Mouse (Mus musculus) bone marrow, adult 2 months (tissue): ENCODE results near the gene 1700025C18Rik. TPM values are rescaled to one million over a fixed set of nuclear protein-coding genes. Genes with fewer than 3 reads are reported as not detected.

Source experiments
- H3K27ac ChIP-seq: fragments of 200-500 bp; 2 replicates; pipeline ENCODE4 v1.5.1; 2012; ENCODE audit warnings: low read depth, mild to moderate bottlenecking, control low read depth, inconsistent platforms, low read length; ENCODE audit not compliant: control insufficient read depth, poor library complexity, insufficient read depth
- H3K4me1 ChIP-seq: fragments of 200-500 bp; 2 replicates; pipeline ENCODE4 v1.6.1; 2011; ENCODE audit warnings: low read length; ENCODE audit not compliant: control insufficient read depth, insufficient read depth
- H3K4me3 ChIP-seq: fragments of 200-500 bp; replicated peaks from 2 replicates; pipeline ENCODE3; 2011; ENCODE audit warnings: mild to moderate bottlenecking, low read depth, low read length, control low read depth; ENCODE audit not compliant: control insufficient read depth
- CTCF ChIP-seq: fragments of 200-500 bp; IDR thresholded peaks from 2 replicates; pipeline ENCODE4 v1.5.1; 2011; ENCODE audit warnings: low read length, control low read depth; ENCODE audit not compliant: control insufficient read depth, insufficient read depth
- POLR2A ChIP-seq: fragments of 200-500 bp; IDR thresholded peaks from 2 replicates; pipeline ENCODE4 v1.6.1; 2011; ENCODE audit warnings: low read depth, mild to moderate bottlenecking, control low read depth, low read length, borderline replicate concordance; ENCODE audit not compliant: control insufficient read depth
- WGBS: fragments of 180-500 bp; shearing (Covaris S2); methylation state at CpG from one replicate; pipeline ENCODE4 v1.1.7; 2018; 5-methylcytosine and 5-hydroxymethylcytosine counted together
- polyA plus RNA-seq: library from polyadenylated mRNA; stranded (reverse); fragments of >200 nt; gene quantifications from 2 replicates; pipeline ENCODE4 v1.2.4, GENCODE M21; 2011; ENCODE audit warnings: low replicate concordance; ENCODE audit not compliant: missing spikeins, insufficient read depth, insufficient read length

Gene 1700025C18Rik
- polyA plus RNA-seq, 1 experiment, result not detected

- Histone ChIP-seq H3K4me1 (no peaks in the 10 kb centered on the region; the same call in 1 of the 2 replicates), H3K27ac (peak overlapping the region; percentile 57), H3K4me3 (peak overlapping the region; percentile 53)
- TF ChIP-seq CTCF, result no peak
- TF ChIP-seq POLR2A, result no peak
- WGBS, result 3% methylated on average over 7 of the region's 7 CpGs
These were observed 34.6 kb downstream of the 1700025C18Rik start for GRCm38 (mm10) chr2:165055905-165056304.

- WGBS, result 7% methylated on average over 25 of the region's 25 CpGs
- TF ChIP-seq CTCF (no peak), POLR2A (peak; percentile 69; the same call in 1 of the 2 replicates)
- peak within 1 kb of the TSS; percentile 57 for H3K27ac ChIP-seq
- H3K4me3 ChIP-seq, result peak within 1 kb of the TSS; percentile 59
- no peaks in the 10 kb centered on the region; the same call in 1 of the 2 replicates for H3K4me1 ChIP-seq
These were observed 35.4 kb downstream of the 1700025C18Rik start, which contains the start of gene Cd40 for GRCm38 (mm10) chr2:165054888-165055852. Gene Cd40 (plus strand): TSS chr2:165055627.

- TF ChIP-seq POLR2A (no peak), CTCF (no peak)
- WGBS, result 45% methylated on average over 11 of the region's 11 CpGs
- H3K4me3 ChIP-seq, result no peak overlapping the region
These were observed 39.0 kb downstream of the 1700025C18Rik start for GRCm38 (mm10) chr2:165051566-165051965.

GRCm38 (mm10) chr2:165050826-165051548 lies 39.6 kb downstream of the 1700025C18Rik start:
- Histone ChIP-seq H3K4me3 (no peak overlapping the region), H3K4me1 (no peaks in the 10 kb centered on the region), H3K27ac (no peak overlapping the region)
- 76% methylated on average over 18 of the region's 18 CpGs for WGBS
- TF ChIP-seq POLR2A, result no peak
- TF ChIP-seq CTCF, result no peak

More at GRCm38 (mm10) chr2:165051566-165051965, 39.0 kb downstream of the 1700025C18Rik start:
- H3K27ac ChIP-seq, result no peak overlapping the region
- H3K4me1 ChIP-seq, result no peaks in the 10 kb centered on the region; the same call in 1 of the 2 replicates

GRCm38 (mm10) chr2:165049044-165049443 lies 41.5 kb downstream of the 1700025C18Rik start:
- Histone ChIP-seq H3K4me1 (no peaks in the 10 kb centered on the region), H3K4me3 (no peak overlapping the region), H3K27ac (no peak overlapping the region)
- TF ChIP-seq POLR2A, result no peak
- TF ChIP-seq CTCF, result no peak
- WGBS, result 73% methylated on average over 5 of the region's 5 CpGs

- no peak overlapping the region for H3K27ac ChIP-seq
- no peak overlapping the region for H3K4me3 ChIP-seq
- 59% methylated on average over 2 of the region's 2 CpGs for WGBS
- no peaks in the 10 kb centered on the region; the same call in 1 of the 2 replicates for H3K4me1 ChIP-seq
- no peak for TF ChIP-seq CTCF
- TF ChIP-seq POLR2A, result no peak
These were observed 46.8 kb downstream of the 1700025C18Rik start for GRCm38 (mm10) chr2:165043729-165044128.

- 7% methylated on average over 17 of the region's 17 CpGs for WGBS
- H3K4me3 ChIP-seq, result no peak overlapping the region
- no peaks in the 10 kb centered on the region; the same call in 1 of the 2 replicates for H3K4me1 ChIP-seq
- TF ChIP-seq POLR2A (no peak), CTCF (no peak)
- no peak overlapping the region for H3K27ac ChIP-seq
These were observed 47.4 kb downstream of the 1700025C18Rik start for GRCm38 (mm10) chr2:165043090-165043636.

GRCm38 (mm10) chr2:165042126-165042525 lies 48.4 kb downstream of the 1700025C18Rik start:
- WGBS, result 76% methylated on average over 5 of the region's 5 CpGs
- TF ChIP-seq CTCF (no peak), POLR2A (no peak)
- no peak overlapping the region for H3K27ac ChIP-seq
- H3K4me1 ChIP-seq, result no peaks in the 10 kb centered on the region; the same call in 1 of the 2 replicates
- no peak overlapping the region for H3K4me3 ChIP-seq
